Mouse (Mus musculus): Measurements from ENCODE around the gene Etv6. TPM values are rescaled to one million over a fixed set of nuclear protein-coding genes. Genes with fewer than 3 reads are reported as not detected.

Etv6 gene
- total and polyA plus RNA-seq, 2 experiments from 2014 or later = 3.0 to 7.1 TPM

DNA sequence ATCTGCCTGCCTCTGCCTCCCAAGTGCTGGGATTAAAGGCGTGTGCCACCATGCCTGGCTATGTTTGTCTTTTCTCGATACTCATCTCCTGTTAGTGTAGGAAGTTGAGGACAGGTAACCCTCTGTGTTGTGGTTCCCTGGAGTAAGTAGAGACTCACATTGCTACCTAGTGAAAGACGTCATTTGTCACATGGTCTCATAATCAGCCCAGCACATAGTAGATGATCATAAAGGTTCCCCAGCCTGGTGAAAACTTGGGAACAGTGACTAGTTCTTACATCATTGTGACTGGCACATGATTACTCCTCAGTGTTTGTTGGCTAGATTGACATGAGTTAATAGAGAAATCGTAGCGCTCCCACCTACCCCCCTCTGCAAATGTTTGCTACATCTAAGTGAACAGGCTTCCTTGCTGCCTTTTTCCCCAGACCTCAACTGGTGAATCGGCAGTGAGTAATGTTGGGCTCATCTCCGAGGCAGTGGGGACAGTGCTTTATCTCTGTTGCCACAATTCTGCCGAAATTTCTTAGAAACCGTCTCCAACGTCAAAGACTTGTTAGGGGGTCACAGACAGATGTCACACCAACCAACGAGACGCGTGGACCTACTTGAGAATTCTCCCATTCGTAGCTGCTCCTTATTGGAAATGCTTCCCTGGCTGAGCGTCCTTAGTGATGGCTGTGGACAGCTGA is 46.9 kb downstream of the Etv6 start:
- 90% methylated on average over 15 of the region's 15 CpGs for WGBS
- Histone ChIP-seq H3K4me2 (ENCODE audit: low read depth) (no peak overlapping the region), H3K9me3 (ENCODE audit: low read length) (no peaks in the 10 kb centered on the region), H3K4me3 (ENCODE audit: low read depth, low read length) (no peak overlapping the region), H3K4me1 (ENCODE audit: insufficient read depth) (no peaks in the 10 kb centered on the region), H3K27ac (ENCODE audit: low read depth, low read length) (no peak overlapping the region), H3K9ac (no peak overlapping the region), H3K36me3 (ENCODE audit: insufficient read depth) (no peaks in the 10 kb centered on the region), H3K27me3 (ENCODE audit: insufficient read depth, low read length) (no peaks in the 10 kb centered on the region)
- ATAC-seq = no peak
- no peak for TF ChIP-seq CTCF (IDR thresholded peaks at IDR 0.05; ENCODE audit: low read depth)
- DNase-seq = no peak

DNA sequence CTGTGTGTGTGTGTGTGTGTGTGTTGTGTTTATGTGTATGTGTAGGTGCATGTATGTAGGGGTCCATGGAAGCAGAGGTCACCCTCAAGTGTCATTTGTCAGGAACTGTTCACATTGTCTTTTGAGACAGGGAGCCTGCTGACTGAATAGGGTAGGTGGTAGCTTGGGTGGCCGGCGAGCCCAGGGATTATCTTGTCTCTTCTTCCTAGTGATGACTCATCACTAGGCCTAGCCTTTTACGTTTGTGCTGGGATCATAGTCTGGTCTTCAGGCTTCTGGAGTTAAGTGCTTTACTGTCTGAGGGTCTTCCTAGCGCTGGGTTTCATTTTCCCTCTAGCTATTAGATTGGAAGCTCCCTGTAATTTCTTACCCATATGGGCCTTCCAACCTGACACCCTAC is 47.9 kb downstream of the Etv6 start:
- WGBS = 86% methylated on average over 4 of the region's 4 CpGs
- H3K9ac ChIP-seq = no peak overlapping the region
- H3K4me2 ChIP-seq (ENCODE audit: low read depth) = no peak overlapping the region
- H3K9me3 ChIP-seq (ENCODE audit: low read length) = no peaks in the 10 kb centered on the region
- TF ChIP-seq CTCF (IDR thresholded peaks at IDR 0.05; ENCODE audit: low read depth) = no peak
- H3K27me3 ChIP-seq (ENCODE audit: insufficient read depth, low read length) = no peaks in the 10 kb centered on the region
- no peak overlapping the region for H3K27ac ChIP-seq (ENCODE audit: low read depth, low read length)
- H3K36me3 ChIP-seq (ENCODE audit: insufficient read depth) = no peaks in the 10 kb centered on the region
- DNase-seq (no peak), ATAC-seq (no peak)
- no peaks in the 10 kb centered on the region for H3K4me1 ChIP-seq (ENCODE audit: insufficient read depth)
- H3K4me3 ChIP-seq (ENCODE audit: low read depth, low read length) = no peak overlapping the region

DNA sequence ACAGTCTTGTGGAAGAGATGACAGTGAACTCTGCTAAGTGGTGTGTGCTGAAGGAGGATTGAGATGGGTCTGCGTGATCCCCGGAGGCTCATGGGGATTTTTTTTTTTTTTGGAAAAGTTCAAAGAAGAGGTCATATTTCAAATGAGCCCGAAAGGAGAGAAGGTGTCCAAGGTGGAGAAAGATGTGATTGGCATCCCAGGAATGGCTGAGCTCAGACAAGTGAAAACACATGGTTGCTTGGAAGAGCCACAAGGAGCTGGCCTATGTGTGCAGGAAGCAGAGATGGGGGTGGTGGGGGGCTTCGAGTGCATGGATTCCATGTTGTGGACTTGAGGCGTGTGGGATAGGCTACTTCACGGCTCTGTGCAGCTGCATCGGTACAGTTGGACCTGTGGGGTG is 50.9 kb downstream of the Etv6 start:
- Histone ChIP-seq H3K9me3 (ENCODE audit: low read length) (no peaks in the 10 kb centered on the region), H3K9ac (no peak overlapping the region), H3K27me3 (ENCODE audit: insufficient read depth, low read length) (no peaks in the 10 kb centered on the region), H3K4me3 (ENCODE audit: low read depth, low read length) (no peak overlapping the region), H3K4me2 (ENCODE audit: low read depth) (no peak overlapping the region), H3K27ac (ENCODE audit: low read depth, low read length) (no peak overlapping the region), H3K4me1 (ENCODE audit: insufficient read depth) (no peaks in the 10 kb centered on the region), H3K36me3 (ENCODE audit: insufficient read depth) (no peaks in the 10 kb centered on the region)
- WGBS = 92% methylated on average over 7 of the region's 7 CpGs
- ATAC-seq (no peak), DNase-seq (no peak)
- no peak for TF ChIP-seq CTCF (IDR thresholded peaks at IDR 0.05; ENCODE audit: low read depth)

DNA sequence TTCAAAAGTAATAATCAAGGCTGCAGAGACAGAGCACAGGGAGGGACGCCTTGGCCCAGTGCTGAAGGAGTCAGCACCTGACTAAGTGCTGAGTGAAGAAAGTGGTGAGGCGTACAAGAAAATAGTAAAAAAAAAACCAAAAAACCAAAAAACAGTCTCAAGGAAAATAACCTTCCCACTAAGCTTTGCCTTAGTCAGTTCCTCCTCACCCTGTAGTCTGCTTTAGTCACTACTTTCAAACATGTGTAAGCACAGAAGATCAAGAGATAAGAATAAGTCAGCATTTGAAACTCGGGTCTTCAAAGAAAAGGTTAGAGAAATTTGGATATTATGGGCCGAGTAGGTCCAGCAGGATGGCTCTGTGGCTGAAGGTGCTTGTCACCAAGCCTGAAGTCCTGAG is 52.2 kb downstream of the Etv6 start:
- DNase-seq (no peak), ATAC-seq (no peak)
- no peaks in the 10 kb centered on the region for H3K4me1 ChIP-seq (ENCODE audit: insufficient read depth)
- no peaks in the 10 kb centered on the region for H3K27me3 ChIP-seq (ENCODE audit: insufficient read depth, low read length)
- no peak overlapping the region for H3K4me2 ChIP-seq (ENCODE audit: low read depth)
- no peak overlapping the region for H3K4me3 ChIP-seq (ENCODE audit: low read depth, low read length)
- H3K9me3 ChIP-seq (ENCODE audit: low read length) = no peaks in the 10 kb centered on the region
- H3K9ac ChIP-seq = no peak overlapping the region
- no peaks in the 10 kb centered on the region for H3K36me3 ChIP-seq (ENCODE audit: insufficient read depth)
- no peak for TF ChIP-seq CTCF (IDR thresholded peaks at IDR 0.05; ENCODE audit: low read depth)
- WGBS = 95% methylated on average over 4 of the region's 4 CpGs
- H3K27ac ChIP-seq (ENCODE audit: low read depth, low read length) = no peak overlapping the region

DNA sequence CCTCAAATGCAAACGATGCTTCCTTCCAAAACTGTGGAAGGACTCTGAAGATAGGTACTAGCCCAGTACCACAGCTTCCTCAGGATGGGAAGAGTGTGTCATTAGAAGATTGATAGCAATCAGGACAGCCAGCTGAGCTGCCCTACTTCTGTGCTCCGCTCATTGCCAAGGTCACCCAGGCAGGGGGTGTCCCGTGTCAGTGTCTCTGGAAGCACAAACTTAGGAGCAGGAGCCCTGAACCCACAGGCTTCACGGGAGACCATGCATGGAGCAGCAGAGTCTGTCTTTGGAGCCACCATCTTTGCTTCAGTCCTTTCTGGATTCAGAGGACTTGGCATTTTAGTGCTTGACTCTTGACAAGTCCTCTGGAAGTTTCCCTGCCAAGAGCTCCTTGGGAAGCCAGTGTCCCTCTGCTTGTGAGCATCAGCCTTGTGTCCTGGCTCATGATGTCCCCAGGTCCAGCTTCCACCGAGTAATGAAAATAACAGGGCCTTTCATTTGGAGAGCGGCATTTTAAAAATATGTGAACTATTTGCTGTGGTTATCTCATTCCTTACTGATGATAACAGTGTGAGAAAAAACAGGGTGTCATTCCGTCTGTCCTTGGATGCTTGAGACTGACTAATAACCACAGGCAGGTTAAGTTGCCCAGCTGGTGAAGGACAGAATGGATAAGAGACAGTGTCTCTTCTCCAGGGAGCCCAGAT is 54.3 kb downstream of the Etv6 start:
- 88% methylated on average over 7 of the region's 7 CpGs for WGBS

DNA sequence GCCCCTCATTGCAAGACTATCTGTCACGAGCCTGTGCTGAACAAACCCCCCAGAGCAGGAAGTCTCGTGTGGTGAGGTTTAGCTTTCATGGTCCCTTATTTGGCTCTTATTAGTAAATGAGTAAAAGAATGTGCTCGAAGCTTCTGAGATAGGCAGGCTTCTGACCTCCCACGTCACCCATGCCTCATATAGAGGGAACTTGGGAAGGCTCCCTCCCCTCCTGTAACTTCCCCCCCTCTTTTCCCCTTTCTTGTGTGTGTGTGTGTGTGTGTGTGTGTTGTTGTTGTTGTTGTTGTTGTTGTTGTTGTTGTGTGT is 54.8 kb downstream of the Etv6 start:
- 75% methylated on average over 4 of the region's 4 CpGs for WGBS
- ATAC-seq (no peak), DNase-seq (no peak)
- Histone ChIP-seq H3K9ac (no peak overlapping the region), H3K4me3 (ENCODE audit: low read depth, low read length) (no peak overlapping the region), H3K9me3 (ENCODE audit: low read length) (no peaks in the 10 kb centered on the region), H3K27ac (ENCODE audit: low read depth, low read length) (no peak overlapping the region), H3K4me1 (ENCODE audit: insufficient read depth) (no peaks in the 10 kb centered on the region), H3K27me3 (ENCODE audit: insufficient read depth, low read length) (no peaks in the 10 kb centered on the region), H3K4me2 (ENCODE audit: low read depth) (no peak overlapping the region), H3K36me3 (ENCODE audit: insufficient read depth) (no peaks in the 10 kb centered on the region)
- no peak for TF ChIP-seq CTCF (IDR thresholded peaks at IDR 0.05; ENCODE audit: low read depth)

More for the DNA sequence above, 54.3 kb downstream of the Etv6 start:
- no peak for DNase-seq
- Histone ChIP-seq H3K36me3 (ENCODE audit: insufficient read depth) (no peaks in the 10 kb centered on the region), H3K27ac (ENCODE audit: low read depth, low read length) (no peak overlapping the region), H3K4me3 (ENCODE audit: low read depth, low read length) (no peak overlapping the region), H3K9ac (no peak overlapping the region), H3K4me2 (ENCODE audit: low read depth) (no peak overlapping the region), H3K27me3 (ENCODE audit: insufficient read depth, low read length) (no peaks in the 10 kb centered on the region), H3K9me3 (ENCODE audit: low read length) (no peaks in the 10 kb centered on the region), H3K4me1 (ENCODE audit: insufficient read depth) (no peaks in the 10 kb centered on the region)
- TF ChIP-seq CTCF (IDR thresholded peaks at IDR 0.05; ENCODE audit: low read depth) = no peak
- no peak for ATAC-seq

DNA sequence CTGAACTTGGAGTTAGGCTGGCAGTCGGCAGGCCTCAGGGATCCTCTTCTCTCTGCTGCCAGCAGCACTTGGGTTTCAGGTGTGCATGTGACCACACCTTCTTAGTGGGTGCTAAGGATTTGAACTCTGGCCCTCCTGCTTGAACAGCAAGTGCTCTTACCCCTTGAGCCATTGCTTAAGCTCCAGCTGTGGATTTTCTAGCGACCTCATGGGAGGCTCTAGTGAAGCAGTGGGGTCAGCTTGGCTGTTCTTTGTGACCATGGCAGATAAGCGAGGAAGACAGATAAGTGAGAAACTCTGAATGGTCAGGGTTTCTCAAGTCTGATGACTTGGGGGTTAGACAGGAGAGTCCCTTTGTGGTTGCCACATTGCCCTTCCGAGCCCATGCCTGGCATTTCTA is 55.4 kb downstream of the Etv6 start:
- no peak for ATAC-seq
- WGBS = 92% methylated on average over 4 of the region's 4 CpGs
- no peak overlapping the region for H3K27ac ChIP-seq (ENCODE audit: low read depth, low read length)
- H3K9ac ChIP-seq = no peak overlapping the region
- H3K9me3 ChIP-seq (ENCODE audit: low read length) = no peaks in the 10 kb centered on the region
- DNase-seq = no peak
- H3K27me3 ChIP-seq (ENCODE audit: insufficient read depth, low read length) = no peaks in the 10 kb centered on the region
- no peaks in the 10 kb centered on the region for H3K4me1 ChIP-seq (ENCODE audit: insufficient read depth)
- no peak for TF ChIP-seq CTCF (IDR thresholded peaks at IDR 0.05; ENCODE audit: low read depth)
- no peak overlapping the region for H3K4me3 ChIP-seq (ENCODE audit: low read depth, low read length)
- H3K36me3 ChIP-seq (ENCODE audit: insufficient read depth) = no peaks in the 10 kb centered on the region
- no peak overlapping the region for H3K4me2 ChIP-seq (ENCODE audit: low read depth)

Data from forebrain, postnatal 0 days (tissue).